Mouse (Mus musculus): ENCODE data around the gene Rad9a.

- TF ChIP-seq CTCF (IDR thresholded peaks at IDR 0.05; ENCODE audit: control insufficient read depth, insufficient read depth, low read length), result no peak
- no peak for TF ChIP-seq POLR2A (IDR thresholded peaks at IDR 0.05; ENCODE audit: borderline replicate concordance, control insufficient read depth, low read depth, low read length)
Measured at GRCm38 (mm10) chr19:4217855-4218254, 16.4 kb upstream of the Rad9a start.

Data from bone marrow, adult 2 months (tissue).